Mouse (Mus musculus) layer of hippocampus, adult 9-10 months (tissue): ENCODE measurements around the gene Ggta1.

Source experiments
- DNase-seq: peaks from one replicate; pipeline ENCODE4 v3.0.0; 2022; ENCODE audit warnings: low spot score

The Ggta1 gene

DNA sequence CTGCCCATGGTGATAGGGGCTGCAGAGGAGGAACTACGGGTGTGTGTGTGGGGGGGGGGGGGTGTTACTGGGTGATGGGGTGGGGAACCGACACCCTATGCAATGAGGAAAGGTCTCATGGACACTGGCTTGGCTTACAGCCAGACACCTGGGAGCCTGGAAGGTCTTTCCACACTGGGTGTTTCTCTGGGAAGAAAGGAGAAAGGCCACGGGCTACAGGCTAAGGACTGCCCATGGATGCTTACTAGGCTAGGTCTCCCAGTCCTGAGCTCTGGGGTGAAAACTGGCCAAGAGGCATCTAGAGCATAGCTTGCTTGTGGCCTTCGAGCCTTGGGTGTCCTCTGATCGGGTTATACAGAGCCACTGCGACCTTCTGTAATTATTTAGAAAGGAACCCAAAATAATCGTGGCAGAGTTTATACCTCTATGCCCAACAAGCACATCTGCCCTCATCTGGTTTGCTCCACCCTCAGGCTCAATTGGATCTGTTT, at the start of gene Ggta1:
Gene Ggta1, minus strand, starts transcription at position 441 of the 491 bp plus-strand sequence.
- no peak for DNase-seq

DNA sequence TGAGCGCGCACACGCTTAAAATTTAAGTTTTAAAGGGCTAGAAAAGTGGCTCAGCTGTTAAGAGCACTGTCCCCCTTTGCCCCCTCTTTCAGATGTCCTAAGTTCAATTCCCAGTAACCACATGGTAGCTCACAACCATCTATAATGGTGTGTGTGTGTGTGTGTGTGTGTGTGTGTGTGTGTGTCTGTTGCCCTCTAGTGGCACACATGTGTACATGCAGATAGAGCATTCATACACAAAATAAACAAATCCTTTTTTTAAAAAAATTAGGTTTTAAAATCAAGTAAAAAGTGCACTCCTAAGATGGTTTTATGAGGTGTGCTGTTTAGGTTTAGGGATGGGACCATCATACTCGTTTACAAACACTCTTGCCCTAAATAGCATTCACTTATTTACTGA, 49.2 kb upstream of the Ggta1 start:
- DNase-seq = no peak

DNA sequence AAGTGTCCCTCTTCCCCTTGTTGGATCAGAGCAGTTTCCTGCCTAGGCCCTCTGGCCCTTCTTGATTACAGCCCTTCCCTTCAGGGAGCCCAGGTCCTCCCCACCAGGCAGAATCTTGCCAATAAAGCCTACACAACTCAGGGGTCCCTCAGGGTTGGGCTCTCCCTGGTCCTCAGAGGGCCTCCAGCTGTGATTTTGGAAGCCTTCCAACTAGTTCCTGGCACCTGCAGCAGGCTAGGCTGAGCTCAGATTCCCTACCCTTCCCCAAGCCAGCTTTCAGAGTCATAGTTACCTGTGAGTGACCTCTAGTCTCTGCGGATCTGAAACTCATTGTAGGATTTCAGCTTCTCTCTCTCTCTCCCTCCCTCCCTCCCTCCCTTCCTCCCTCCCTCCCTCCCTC, 47.9 kb upstream of the Ggta1 start:
- DNase-seq = no peak

DNA sequence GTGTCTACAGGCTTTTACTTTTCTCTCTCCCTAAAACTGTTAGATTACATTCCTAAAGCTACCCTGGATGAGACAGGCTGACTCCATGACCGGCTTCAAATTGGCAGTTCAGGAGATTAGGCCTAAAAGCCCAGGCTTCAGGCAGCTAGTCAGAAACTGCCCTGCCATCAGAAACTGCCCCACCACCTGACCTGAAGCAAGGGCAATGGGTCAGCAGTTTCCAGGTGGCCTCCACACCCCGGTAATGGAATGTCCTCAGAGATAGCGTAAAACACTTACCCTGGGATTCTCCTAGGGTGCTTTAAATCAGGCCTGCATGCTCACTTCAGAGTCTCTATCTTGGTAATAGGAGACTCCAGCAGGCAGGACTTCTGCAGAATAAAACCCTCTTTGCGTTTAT, 46.9 kb upstream of the Ggta1 start:
- no peak for DNase-seq

DNA sequence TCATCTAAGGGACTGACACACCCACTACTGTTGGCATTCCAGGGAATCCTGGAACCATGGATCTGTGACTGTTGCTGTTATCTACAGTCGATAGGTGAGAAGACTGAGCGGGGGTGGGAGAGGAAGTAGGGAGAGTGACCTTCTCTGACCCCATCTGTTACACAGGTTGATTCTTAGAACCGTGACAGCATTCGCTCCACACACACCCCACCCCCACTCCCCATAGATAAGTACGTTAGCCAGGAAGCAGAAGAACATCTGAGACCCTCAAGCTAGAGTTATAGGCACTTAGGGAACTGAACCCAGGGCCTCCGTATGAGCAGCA, 46.3 kb upstream of the Ggta1 start:
- DNase-seq = no peak

DNA sequence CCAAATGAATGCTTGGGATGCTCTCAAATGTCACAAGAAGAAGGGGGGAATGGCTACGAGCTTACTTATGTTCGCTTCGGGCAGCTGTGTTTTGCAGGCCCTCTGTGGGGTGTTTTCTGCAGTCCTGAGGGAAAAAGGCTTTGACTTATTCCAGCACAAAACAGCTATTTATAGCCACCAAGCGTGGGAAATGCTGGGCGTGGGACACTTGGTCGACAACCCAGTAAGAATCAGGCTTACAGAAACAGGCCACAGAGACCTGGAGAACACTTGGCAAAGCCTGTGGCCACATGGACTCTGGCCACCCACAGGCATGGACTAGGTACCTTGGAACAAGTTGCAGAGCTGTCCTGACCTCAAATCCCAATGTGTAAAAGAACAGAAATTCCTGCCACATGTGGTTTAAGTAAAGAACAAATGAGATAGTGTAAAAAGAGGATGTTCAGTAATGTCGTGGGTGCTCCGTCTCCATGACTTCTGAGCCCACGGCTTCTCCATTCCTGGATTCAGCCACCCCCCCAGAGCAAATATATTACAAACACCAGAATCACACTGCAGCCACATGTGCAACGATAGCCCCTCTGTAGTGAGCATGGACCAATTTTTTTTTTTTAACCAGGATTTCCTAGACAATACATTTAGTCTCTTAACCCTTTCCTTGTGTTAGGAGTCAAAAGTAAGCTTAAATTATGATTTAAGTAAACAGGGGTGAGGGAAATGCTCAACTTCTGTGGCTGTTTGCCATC, 45.7 kb upstream of the Ggta1 start:
- DNase-seq = no peak

DNA sequence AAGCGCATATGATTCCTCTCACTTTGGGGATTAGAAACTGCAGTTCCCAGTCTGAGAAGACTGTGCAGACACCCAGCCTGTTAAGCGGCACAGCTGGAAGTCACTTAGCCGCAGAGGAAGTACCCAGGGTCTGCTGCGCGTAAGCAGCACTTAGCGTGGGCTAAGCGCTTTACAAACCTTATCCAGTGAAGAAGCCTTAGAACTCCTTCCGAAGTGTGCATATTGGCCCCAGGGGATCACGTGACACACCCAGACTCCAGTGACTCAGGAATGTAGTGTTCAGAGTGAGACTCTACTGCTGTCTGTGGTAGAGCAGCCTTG, 44.1 kb upstream of the Ggta1 start:
- no peak for DNase-seq

DNA sequence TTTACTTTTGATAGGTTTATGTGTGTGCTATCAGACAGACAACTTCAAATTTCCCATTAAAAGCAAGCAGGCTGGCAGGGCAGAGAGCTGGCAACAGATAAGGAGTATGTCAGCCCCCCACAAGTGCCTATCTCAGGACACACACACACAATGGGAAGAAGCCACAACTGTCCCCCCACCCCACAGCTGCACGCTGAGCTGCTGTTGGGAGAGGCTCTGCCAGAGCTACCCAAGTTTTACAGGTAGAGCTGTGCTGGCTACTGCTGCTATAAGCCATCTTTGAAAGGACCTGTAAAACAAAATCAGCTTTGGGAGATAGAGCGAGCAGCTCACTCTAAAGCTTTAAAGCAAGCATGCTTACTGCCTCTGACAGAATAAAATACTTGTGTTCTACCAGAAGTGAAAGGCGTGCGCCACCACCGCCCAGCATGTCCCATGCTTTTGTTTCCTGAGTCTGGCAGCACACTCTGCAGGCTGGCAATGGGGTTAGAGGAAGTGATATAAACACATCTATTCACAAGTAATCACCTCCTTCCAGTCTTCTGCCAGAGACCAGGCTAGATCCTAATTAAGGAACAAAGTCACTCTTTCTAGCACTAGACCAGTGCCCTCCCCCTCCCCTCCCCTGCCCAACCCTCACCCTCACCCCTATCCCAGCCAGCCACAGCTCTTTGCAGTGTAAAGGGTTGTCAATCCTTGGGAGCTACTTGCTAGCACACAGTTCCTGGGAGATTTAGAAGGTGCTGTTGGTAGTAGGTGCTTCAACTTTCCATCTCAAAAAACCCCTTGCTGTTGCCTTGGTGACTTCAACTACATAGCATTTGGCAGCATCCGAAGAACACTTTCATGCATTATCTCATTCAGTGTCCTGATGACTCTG, 43.5 kb upstream of the Ggta1 start:
- no peak for DNase-seq

DNA sequence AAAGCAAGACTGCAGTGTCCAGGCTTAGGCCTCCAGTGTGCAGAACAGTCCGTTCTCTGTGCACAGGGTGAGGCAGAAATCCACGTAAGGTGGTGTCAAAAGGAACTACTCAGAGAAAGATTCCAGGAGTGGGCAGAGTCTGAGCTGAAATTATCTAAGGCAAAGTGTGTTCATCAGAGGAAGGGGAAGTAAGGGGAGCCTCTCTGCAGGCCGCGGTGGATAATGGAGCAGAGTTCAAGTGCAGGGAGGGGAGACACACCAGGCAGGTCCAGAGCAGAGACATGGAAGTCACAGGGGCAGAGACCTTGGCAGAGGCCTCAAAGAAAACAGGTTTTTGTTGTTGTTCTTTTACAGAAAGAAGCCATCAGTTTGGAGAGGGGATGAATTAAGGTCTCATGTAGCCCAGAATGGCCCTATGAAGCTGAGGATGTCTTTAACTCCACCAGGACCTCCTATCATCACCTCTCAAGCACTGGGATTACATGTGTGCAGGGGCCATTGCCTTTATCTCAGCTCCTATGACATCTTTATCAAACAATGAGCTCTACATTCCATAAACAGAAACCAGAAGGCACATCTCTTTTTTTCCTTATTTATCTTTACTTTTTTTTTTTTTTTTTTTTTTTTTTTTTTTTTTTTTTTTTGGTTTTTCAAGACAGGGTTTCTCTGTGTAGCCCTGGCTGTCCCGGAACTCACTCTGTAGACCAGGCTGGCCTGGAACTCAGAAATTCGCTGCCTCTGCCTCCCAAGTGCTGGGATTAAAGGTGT, 42.7 kb upstream of the Ggta1 start:
- no peak for DNase-seq

DNA sequence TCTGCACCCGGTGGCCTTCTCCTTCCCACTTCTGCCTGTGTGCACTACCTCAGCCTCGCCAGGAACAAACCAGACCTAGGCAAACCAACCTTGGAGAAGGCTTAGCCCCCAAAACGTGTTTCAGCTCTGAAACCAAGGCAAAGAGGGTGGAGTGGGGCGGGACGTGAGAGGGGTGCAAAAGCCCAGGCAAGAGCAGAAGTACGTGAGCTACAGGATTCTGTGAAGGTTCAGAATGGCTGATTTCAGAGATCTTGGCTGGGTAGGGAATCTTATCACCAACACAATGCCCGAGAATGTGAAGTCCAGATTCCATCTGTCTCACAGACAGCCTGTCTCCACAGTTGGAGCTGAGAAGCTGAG, 41.4 kb upstream of the Ggta1 start:
- no peak for DNase-seq

DNA sequence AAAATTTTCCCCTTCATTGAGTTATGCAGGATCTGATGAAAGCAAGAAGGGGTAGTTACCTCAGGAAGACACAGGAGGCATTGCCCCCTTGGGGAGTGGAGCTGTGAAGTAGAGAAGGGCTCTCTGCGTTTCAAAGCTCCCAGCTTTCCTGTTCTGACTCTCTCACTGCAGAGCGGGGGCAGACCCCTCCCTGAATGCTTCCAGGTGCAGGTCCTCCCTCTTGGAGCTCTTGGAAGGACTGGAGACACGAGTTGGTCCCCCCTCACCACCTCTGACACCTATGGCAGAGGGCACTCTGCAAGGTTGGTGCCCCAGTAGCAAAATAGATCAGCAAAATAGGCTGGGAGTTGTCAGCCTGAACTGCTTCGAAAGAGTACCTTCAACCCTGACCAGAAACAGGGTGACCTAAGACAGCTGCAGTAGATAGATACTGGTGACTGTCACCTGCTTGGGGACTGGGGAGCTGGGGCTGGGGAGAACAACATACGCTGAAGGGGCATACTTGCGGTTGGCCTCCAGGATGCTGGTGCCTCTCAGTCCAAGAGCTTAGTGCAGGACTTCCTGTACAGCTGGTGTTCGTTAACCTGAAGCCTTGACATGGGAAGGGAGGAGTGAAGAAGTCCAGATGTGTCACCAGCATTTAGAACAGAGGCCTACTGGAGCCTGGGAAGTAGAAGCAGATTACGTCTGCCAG, 40.8 kb upstream of the Ggta1 start:
- DNase-seq = no peak

DNA sequence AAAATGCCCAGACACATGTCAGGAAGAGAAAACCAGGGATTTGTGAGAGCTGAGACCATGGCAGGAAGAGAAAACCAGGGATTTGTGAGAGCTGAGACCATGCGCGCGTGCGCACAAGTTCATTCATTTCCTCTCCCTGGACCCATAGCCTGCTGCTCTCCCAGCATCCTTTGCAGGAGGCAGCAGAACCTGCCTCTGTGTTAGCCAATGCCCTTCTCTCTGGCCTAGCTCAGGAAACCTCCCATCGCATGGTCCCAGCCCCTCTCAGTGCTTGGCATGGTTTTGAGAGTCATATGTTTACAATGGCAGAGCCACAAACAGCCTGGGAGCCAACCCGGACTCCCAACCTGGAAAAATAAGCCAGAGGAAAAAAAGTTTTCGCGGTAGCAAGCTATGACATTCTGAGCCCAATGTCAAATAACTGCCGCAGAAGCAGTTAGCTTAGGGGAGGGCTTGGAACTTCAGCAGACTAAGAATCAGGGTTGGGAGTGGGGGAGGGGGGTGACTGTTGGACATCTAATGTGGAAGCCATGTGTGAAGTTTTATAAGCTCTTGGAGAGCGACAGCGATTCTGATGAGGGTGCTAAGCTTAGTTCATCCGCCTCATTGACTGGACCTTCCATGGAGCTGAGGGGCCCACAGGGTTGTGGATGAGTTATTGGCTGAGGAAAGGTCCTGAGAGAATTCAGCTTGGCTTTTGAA, 40.1 kb upstream of the Ggta1 start:
- DNase-seq = no peak

DNA sequence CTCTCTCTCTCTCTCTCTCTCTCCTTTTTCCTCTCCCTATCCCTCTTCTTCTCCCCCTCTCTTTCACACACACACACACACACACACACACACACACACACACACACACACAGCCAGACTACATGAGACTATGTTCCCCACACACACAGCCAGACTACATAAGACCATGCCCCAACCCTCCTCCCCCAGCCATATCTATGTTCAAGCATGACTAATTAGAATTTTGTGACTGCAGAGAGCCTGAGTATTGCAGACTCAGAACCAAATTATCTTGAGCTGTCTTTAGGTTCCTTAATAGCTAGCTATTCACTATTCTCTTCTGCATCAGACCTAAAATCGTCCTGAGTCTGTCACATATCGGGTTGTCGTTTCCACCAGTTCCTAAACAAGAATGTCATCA, 39.5 kb upstream of the Ggta1 start:
- DNase-seq = no peak

DNA sequence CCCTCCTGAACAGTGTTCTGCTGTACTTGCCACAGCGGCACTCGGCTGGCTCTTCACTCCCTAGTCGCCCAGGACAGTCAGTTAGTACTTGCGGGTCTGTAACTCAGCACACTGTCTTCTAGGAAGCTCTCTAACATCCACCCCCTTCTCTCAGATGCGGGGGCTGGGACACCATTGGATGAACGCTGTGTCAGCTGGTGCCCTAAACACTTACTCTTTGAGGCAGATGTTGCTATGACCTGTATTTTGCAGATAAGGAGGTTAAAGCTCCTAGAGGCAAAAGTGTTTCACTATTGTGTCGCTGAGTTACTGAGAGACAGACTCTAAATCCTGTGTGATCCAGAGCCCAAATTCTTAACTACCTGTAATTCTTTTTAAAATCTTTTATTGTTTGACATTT, 36.4 kb upstream of the Ggta1 start:
- no peak for DNase-seq

DNA sequence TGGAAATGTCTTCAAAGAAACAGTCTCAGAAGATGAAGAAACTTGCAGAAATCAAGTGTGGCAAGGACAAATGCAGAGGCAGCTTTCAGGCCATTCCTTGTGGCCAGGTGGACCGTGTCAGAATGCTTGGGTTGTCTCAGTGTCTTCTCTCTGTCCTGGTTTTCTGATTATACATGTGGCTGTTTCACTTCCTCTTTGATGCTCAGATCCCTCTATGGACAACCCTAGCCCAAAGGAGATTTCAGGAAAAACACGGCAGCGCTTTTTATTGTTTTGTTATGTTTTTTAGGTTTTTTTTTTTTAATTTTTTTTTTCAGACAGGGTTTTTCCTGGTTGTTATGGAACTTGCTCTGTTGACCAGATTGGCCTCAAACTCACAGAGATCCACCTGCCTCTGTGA, 35.9 kb upstream of the Ggta1 start:
- DNase-seq = no peak

DNA sequence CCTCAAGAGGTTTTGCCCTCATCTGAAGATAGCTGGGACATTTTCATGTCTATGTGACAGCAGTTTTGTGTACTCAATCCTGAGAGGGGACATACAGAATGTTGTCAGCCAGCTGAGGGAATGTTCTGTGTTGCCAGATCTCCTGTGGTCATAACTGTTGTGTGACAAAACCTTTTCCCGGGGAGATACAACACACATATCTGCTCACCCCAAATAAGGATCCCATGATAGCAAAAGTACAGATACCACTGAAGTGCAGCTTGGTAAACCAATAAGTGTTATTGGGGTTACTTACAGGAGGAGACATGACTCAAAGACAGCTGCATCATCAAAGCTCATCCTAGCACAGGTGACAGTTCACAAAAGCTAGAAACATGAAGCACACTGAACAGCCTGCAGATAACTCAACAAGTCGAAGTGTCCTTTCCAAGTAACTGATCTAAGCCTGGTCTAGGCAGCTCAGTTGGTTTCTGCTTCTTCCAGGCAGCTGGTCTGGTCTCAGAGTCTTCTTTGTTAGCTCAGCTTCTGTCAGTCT, 34.7 kb upstream of the Ggta1 start:
- DNase-seq = no peak

DNA sequence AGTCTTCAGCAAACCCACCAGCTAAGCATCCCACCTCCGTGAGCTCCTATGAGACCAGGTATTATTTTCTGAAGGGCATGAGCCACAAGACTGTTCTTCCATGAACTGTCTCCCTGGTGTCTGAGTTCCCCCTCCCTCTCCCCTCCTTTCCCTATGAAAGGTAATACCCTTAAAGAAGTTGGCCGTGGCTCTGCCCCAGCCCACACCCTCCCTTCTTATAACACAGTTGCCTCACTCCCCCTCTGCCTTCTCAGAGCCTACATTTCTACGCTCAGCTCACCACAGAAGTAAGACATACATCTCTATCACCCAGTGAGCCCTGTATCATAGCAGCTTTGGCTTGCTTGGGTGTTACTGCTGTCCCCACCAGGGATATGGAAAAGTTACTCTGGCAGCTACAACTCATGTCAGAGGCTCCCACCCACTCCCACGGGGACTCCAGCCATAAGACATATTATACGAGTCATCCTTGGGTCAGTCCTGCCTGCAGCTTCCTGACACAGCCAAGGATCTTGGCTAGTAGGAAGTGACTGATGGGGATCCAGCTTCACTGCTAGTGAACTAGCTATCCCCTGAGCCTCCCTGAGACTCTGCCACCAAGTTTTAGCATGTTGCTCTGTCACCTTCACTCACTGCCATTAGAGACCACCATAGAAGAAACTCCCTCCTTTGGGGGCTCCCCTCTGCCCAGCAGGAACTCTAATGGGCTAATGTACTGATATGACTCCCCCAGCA, 33.4 kb upstream of the Ggta1 start:
- DNase-seq = no peak

DNA sequence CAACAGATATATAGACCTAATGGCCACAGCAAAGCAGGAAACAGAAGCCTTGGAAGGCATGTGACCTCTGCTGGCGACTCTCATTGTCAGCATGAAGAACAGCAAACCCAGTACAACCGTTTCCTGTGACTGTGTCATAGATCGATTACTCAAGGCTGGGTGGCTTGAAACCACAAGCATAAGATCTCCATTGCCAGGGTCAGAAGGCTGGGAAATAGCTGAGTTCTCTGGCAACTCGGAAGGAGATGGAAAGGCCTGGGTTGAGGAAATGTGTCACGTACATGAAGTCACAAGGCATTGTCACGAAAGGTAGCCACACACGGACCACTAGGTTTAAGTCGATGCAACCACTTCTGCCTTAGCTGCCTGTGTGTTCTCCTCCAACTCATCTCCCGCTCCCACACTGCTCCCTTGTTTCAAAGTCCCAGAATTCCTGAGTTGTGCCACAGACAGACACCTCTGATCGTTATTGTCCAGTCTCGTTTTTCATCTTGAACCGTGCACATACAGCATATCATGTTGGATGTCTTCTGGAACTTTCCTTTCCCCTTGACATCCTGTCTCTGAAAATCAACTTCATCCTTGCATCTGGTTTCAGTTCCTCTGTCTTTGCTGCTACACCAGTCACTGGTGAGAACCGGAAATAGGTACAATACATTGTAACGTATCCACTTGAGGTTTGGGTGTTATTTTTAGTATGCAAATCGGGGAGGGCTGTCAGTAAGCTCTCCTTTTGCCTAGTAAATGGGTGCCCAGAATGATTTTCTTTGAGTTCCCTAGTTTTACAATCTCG, 32.7 kb upstream of the Ggta1 start:
- no peak for DNase-seq

DNA sequence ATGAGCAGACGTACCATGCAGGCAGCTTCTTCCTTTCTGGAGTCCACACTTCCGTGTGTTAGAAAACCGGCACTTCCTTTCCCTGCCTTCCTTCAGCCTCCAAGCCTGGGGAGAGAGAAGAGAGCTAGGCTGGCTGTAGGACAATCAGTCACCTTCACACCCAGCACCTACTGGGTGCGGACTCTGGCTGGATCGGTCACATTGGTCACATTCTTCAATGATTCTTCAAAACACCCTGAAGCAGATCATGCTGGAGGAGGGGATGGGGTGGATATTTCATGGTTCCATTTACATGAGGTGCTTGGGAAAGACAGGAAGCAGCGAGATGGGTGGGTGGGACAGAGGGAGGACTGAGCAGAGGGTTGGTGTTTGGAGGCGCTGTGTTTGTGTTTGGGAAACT, 30.5 kb upstream of the Ggta1 start:
- no peak for DNase-seq

DNA sequence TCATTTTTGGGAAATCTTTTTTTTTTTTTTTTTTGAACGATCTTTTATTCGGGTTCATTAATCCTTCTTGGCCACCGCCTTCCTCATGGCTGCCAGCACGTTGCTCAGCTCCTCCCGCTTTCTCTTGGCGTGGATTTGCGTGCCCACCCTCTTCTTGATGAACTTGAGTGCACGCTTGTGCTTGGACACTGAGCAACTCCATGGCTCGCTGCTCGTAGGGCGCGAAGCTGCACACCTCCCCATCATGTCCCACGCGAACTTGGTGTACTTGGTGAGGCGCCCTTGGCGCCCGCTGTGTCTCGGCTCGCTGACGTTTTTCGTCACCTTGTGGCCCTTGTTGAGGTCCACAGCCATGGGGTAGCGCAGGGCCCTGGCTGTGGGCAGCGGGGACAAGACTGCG, 28.1 kb upstream of the Ggta1 start:
- DNase-seq = no peak
